Mouse (Mus musculus): ENCODE measurements around the gene Mob3a.

Gene Mob3a

GRCm38 (mm10) chr10:80700038-80700504, 1.7 kb downstream of the Mob3a start:
- DNase-seq (ENCODE audit: low read depth, low spot score): no peak

- no peak for DNase-seq (ENCODE audit: low read depth, low spot score)
Observed at GRCm38 (mm10) chr10:80698605-80699004, 3.2 kb downstream of the Mob3a start.

- no peak for DNase-seq (ENCODE audit: low read depth, low spot score)
Observed at GRCm38 (mm10) chr10:80697812-80698211, 4.0 kb downstream of the Mob3a start.

DNA sequence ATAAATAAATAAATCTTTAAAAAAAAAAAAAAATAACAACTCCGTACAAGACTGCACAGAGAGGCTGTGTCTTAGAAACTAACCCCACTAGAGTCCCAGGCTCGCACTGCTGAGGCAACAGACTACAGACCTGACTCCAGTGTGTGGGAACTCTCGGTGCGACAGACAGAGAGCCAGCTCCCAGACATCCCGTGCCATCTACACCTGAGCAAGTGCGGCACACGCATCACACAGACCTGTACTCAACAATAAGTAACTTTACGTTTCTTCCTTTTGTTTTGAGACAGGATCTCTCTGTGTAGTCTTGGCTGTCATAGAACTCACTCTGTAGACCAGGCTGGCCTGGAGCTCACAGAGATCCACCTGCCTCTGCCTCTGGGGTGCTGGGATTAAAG, 4.4 kb downstream of the Mob3a start:
- DNase-seq (ENCODE audit: low read depth, low spot score): no peak

DNA sequence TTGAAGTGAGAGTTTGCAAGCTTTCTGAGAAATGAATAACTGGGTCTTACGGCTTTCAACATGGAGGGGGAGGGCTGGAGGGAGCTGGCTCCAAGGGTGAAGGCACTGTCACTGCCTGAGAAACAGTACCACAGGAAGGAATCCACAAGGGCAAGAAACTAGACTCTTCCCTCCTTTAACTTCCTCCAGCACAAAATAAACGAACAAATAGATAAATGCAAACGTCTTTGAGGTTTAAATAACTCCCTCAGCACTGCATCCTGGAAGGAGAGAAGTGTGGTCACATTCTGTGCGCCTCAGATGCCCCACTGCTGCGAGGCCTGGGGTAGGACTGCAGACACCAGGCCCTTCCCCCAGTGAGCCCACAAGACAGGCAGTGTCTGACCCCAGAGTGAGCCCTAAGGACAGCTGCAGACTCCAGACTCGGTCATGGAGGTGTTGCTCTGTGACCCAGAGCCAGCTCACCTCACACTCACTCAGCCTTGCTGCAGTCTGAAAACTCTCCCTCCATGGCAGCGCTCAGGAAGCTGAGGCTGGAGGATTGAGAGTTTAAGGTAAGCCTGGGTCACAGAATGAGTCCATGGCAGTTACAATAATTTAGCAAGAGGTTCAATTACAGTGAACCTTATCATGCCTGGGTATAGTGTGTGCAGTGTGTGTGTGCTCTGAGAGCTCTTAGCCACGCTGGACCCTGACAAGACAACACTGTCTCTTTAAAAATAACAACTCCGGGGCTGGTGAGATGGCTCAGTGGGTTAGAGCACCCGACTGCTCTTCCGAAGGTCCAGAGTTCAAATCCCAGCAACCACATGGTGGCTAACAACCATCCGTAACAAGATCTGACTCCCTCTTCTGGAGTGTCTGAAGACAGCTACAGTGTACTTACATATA, 5.0 kb downstream of the Mob3a start:
- DNase-seq (ENCODE audit: low read depth, low spot score): no peak

DNA sequence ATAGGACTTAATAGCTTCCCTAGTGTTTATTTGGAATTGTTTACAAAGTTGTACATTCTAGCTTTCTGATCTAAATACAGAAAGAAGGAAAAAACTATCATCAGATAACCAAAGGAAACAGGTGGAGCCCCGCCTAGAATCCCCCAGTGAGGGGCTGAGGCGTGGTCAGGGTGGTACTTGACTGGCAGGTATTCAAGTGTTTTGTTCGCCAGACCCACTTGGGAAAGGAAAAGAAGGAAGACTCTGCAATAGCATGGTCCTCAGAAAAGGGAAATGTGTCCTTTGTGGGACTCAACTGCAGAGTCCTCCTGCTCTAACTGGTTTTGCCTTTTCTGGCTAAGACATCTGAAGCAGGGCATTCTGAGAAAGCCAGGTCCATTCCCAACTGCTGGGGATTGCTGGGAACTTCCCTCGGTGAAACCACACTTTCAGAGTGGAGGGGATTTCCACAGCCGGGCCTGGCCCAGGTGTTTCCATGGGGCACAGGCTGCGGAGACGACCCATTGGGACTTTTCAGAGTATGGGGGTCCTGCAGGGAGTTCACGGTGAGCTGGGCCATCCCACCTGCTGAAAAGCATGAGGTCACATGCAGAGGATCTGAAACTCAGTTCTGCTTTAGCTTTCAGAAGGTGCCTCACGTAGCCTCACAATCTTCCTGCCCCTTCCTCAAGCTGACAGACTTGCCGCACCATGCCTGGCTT, 5.8 kb downstream of the Mob3a start:
- DNase-seq (ENCODE audit: low read depth, low spot score): no peak

GRCm38 (mm10) chr10:80695186-80695585, 6.6 kb downstream of the Mob3a start:
- DNase-seq (ENCODE audit: low read depth, low spot score): no peak

DNA sequence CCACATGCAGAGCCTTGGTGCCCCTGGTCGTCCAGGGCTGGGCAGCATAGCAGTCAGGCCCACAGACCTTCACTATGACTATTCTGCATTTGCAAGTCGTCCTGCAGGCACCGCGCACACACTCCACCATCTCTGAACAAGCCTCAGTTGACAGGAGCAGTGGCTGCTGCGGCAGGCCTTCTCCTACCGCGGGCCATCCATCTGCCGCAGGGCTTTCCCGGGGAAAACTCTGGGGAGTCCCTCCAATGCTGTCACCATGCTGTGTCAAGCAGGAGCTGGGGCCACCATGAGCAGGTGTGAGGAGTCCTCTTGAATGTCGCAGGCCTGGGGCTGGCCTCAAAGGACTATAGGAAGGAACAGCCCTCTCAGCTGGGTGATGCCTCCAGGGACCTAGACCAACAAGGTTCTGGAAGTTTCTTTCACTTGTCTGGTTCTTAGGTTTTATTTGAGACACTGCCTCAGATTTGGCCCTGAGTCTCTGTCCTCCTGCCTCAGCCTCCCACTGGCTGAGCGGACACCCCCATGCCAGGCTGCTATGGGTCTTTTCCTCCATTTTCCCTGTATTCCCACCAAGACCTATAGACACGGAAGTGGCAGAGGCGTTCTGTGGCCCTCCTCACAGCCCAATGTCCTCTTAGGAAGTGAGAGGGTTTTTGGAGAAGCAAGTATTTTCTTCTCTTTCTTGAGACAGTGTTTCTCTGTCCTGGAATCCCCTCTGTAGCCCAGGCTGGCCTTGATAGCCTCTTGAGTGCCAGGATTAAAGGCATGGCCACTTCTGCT, 7.4 kb downstream of the Mob3a start:
- no peak for DNase-seq (ENCODE audit: low read depth, low spot score)

GRCm38 (mm10) chr10:80693401-80694045, 8.3 kb downstream of the Mob3a start:
- no peak for DNase-seq (ENCODE audit: low read depth, low spot score)

- no peak for DNase-seq (ENCODE audit: low read depth, low spot score)
Observed at GRCm38 (mm10) chr10:80692249-80693165, 9.3 kb downstream of the Mob3a start.

- no peak for DNase-seq (ENCODE audit: low read depth, low spot score)
Observed at GRCm38 (mm10) chr10:80687850-80688249, 13.9 kb downstream of the Mob3a start.

GRCm38 (mm10) chr10:80686617-80687016, 15.2 kb downstream of the Mob3a start:
- no peak for DNase-seq (ENCODE audit: low read depth, low spot score)

GRCm38 (mm10) chr10:80684984-80685383, 16.8 kb downstream of the Mob3a start:
- DNase-seq (ENCODE audit: low read depth, low spot score): no peak

GRCm38 (mm10) chr10:80684214-80684613, 17.6 kb downstream of the Mob3a start:
- no peak for DNase-seq (ENCODE audit: low read depth, low spot score)

GRCm38 (mm10) chr10:80683647-80684046, 18.1 kb downstream of the Mob3a start:
- DNase-seq (ENCODE audit: low read depth, low spot score): no peak

DNA sequence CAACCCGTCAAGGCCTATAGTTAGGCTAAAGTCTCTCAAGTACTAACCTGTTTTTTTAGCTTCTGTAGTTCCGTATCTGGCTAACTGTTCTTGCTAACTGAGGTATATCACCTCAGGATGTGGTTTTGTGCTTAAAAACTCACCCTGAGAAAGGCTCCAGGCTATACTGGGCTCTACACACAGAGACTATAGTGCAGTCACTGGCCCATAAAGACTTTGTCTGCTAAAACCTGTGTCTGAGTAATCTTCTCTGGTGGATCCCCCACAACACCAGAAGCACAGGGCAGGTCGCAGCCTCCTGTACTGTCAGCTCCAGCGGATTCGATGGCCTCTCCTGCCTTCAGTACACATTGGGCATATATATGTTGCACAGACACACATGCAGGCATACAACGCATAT, 19.8 kb downstream of the Mob3a start:
- no peak for DNase-seq (ENCODE audit: low read depth, low spot score)

DNA sequence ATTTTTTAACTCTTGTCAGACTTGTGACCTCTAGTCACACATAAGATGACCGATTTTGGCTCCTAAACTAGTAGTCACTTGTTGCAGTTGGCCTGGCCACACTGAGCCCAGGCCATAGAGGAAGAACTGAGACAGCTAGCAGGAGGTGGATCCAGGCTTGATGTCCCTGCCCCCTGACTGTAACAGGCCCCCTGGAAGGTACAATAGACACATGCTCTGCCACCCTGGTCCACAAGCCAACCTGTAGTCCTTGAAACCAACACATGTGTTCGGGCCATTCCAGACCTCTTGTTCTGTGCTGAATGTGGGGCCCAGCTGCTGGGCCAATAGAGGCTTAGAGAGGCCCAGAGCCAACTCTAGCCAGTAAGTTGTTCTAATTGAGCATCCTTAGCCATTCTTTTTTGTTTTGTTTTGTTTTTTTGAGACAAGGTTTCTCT, 21.5 kb downstream of the Mob3a start:
- no peak for DNase-seq (ENCODE audit: low read depth, low spot score)

- DNase-seq (ENCODE audit: low read depth, low spot score): no peak
Observed at GRCm38 (mm10) chr10:80679556-80680259, 22.1 kb downstream of the Mob3a start.

- DNase-seq (ENCODE audit: low read depth, low spot score): no peak
Observed at GRCm38 (mm10) chr10:80678601-80679377, 23.0 kb downstream of the Mob3a start.

Data from telencephalon, adult 2 months (tissue).